Mouse (Mus musculus) heart, embryonic 11.5 days (tissue): ENCODE measurements around the gene Srrm4. TPM values are rescaled to one million over a fixed set of nuclear protein-coding genes. Genes with fewer than 3 reads are reported as not detected.

ENCODE experiments used
- ATAC-seq: fragments of 200-750 bp; cut with Nextera tagmentation; replicated peaks from 2 replicates; pipeline ENCODE4 v1.8.0; 2017; ENCODE audit warnings: moderate library complexity; ENCODE audit not compliant: insufficient number of reproducible peaks, low FRiP score, low TSS enrichment
- H3K27ac ChIP-seq: fragments of 300-500 bp; sonication (generic); 2 replicates; pipeline ENCODE4 v1.5.1; 2014; ENCODE audit warnings: mild to moderate bottlenecking, low read depth, low read length
- H3K27me3 ChIP-seq: fragments of 300-500 bp; sonication (generic); 2 replicates; pipeline ENCODE4 v1.6.1; 2014; ENCODE audit warnings: mild to moderate bottlenecking, low read length, mixed read lengths; ENCODE audit not compliant: control insufficient read depth, insufficient read depth
- H3K36me3 ChIP-seq: fragments of 300-500 bp; sonication (generic); 2 replicates; pipeline ENCODE4 v1.6.1; 2014; ENCODE audit warnings: mild to moderate bottlenecking, low read length, moderate library complexity, mixed read lengths; ENCODE audit not compliant: control insufficient read depth, insufficient read depth
- H3K4me1 ChIP-seq: fragments of 300-500 bp; sonication (generic); 2 replicates; pipeline ENCODE4 v1.6.1; 2014; ENCODE audit warnings: low read length; ENCODE audit not compliant: control insufficient read depth, insufficient read depth
- H3K4me2 ChIP-seq: fragments of 300-500 bp; sonication (generic); 2 replicates; pipeline ENCODE4 v1.6.1; 2014; ENCODE audit warnings: mild to moderate bottlenecking, moderate library complexity
- H3K4me3 ChIP-seq: fragments of 300-500 bp; sonication (generic); 2 replicates; pipeline ENCODE4 v1.5.1; 2014; ENCODE audit warnings: low read depth, low read length
- H3K9ac ChIP-seq: fragments of 300-500 bp; sonication (generic); 2 replicates; pipeline ENCODE4 v1.6.1; 2014; ENCODE audit warnings: mild to moderate bottlenecking, low read depth, low read length, moderate library complexity
- H3K9me3 ChIP-seq: fragments of 300-500 bp; sonication (generic); replicated peaks from 2 replicates; pipeline ENCODE4 v1.6.1; 2016; ENCODE audit warnings: low read length; ENCODE audit not compliant: control insufficient read depth
- WGBS: fragments of 180-500 bp; shearing (Covaris S2); extraction: QIAGEN DNeasy Blood & Tissue Kit; methylation state at CpG from one replicate; pipeline ENCODE4 v1.1.7; 2014; ENCODE audit not compliant: insufficient replicate concordance; 5-methylcytosine and 5-hydroxymethylcytosine counted together
- polyA plus RNA-seq: library from polyadenylated mRNA; unstranded; fragments of >200 nt; fragmentation: Nextera tagmentation; extraction: Ambion mirVana; gene quantifications from 2 replicates; pipeline ENCODE4 v1.2.1, GENCODE M21; 2014

The Srrm4 gene
- polyA plus RNA-seq, 1 experiment from 2014 or later = 0.86 TPM

DNA sequence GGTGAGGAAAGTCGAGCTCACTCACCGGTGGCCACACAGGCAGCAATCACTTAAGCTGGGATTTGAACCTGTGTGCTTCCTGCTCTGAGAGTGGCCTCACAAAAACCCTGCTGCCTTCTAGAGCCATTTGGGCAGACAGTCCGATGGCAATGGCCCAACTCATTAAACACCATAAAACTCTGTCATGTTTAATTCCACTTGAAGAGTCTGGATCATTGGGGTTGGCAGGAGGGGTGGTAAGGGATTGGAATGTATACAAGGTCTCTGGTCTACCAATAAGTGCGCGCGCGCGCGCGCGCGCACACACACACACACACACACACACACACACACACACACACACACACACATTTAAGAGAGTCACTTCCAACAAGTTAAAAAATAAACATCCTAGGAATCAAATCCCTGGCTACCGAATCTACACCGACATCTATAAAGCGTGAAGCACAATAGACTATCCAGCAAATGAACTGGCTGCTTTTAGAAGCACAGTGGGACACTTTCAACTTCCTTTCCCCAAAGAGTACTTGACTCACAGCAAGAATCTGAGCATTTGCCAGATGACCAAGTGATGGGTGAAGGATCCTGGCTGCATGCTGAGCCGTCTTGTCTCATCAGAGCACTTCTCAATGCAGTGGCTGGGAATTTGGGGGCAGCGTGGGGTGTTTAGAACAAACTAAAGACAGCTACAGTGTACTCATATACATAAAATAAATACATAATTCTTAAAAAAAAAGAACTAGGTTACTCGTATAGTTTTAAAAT is 112.8 kb downstream of the Srrm4 start:
- Histone ChIP-seq H3K9ac (no peak overlapping the region), H3K27ac (no peak overlapping the region), H3K9me3 (no peaks in the 10 kb centered on the region), H3K36me3 (no peaks in the 10 kb centered on the region), H3K4me1 (no peaks in the 10 kb centered on the region), H3K4me2 (no peak overlapping the region), H3K27me3 (no peaks in the 10 kb centered on the region; the same call in 1 of the 2 replicates), H3K4me3 (no peak overlapping the region)
- 84% methylated on average over 18 of the region's 18 CpGs for WGBS
- ATAC-seq = no peak

DNA sequence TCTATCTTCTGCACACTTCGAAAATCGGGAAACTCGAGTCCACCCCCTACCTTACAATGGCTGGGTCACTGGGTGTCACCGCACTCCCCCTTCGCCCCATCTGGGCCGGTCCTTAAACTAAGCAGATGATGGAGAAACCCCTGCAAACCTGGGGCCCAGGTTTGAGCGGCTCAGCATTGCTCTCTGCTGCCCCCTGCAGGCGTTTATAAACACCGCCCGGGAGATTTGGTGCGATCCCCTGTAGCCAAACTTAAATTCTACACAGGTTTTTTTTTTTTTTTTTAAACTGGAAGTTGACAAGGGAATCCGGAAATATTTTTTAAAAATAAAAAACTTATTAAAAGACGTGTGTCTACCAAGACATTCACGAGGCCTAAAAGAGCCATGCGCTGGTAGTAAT is 115.6 kb downstream of the Srrm4 start:
- no peak overlapping the region for H3K4me2 ChIP-seq
- no peak overlapping the region for H3K4me3 ChIP-seq
- WGBS = 12% methylated on average over 15 of the region's 15 CpGs
- no peak overlapping the region for H3K9ac ChIP-seq
- no peaks in the 10 kb centered on the region; the same call in 1 of the 2 replicates for H3K27me3 ChIP-seq
- no peaks in the 10 kb centered on the region for H3K9me3 ChIP-seq
- H3K36me3 ChIP-seq = no peaks in the 10 kb centered on the region
- no peak overlapping the region for H3K27ac ChIP-seq
- H3K4me1 ChIP-seq = no peaks in the 10 kb centered on the region
- ATAC-seq = no peak

DNA sequence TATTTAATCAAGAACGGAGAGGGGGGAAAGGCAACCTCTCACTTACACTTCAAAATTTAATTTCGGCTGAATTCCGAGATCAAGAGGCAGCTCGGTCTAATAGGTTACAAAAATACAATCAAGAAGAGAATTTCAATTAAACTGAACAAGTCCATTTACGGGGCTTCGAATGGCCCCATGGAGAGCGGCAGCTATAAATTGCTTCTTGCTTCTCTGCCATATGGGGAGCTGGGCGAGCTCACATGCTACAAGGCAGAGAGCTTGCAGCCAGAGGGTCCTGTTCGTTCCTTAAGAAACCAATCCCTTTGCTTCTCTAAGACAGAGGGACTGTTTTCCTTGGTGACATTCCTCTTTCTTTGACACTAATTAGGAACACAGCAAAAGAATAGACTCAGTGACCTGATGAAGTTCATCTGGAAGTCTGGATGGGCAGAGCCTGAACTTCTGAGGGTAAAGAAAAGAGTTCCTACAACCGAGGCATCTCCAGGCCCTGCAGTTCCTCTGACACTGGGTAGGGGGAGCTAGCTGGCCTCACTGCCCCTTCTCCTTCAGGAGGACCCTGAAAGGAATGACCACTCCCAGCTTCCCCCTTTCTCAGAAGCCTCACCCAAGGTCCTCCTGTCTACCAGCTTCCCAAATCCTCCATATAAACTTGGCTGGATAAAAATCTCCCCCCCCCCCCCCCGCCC is 130.1 kb downstream of the Srrm4 start:
- Histone ChIP-seq H3K36me3 (no peaks in the 10 kb centered on the region), H3K4me1 (no peaks in the 10 kb centered on the region), H3K9me3 (peaks cover 8% of the 10 kb centered on the region), H3K9ac (no peak overlapping the region), H3K4me2 (no peak overlapping the region), H3K27me3 (no peaks in the 10 kb centered on the region), H3K27ac (no peak overlapping the region), H3K4me3 (no peak overlapping the region)
- ATAC-seq = no peak
- WGBS = 58% methylated on average over 11 of the region's 11 CpGs

DNA sequence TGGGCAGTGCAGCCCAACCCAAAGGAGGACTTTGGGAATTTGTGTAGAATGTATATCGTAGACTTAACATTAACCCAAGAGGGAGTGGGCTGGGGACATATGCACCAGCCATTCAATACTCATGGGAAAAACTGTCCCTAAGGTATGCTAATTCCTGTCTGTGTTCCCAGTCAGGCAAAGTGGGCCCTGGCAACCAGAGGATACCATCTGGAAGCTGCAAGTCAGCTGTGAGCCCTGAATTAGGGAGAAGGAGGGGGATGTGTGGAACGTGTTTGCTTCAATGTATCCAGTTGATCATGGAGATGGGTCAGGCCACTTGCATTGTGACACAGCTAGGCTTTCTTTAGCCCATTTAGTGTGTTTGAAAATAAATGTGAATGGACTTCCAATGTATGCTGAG is 131.6 kb downstream of the Srrm4 start:
- Histone ChIP-seq H3K9me3 (peaks cover 3% of the 10 kb centered on the region; the same call in 1 of the 2 replicates), H3K36me3 (no peaks in the 10 kb centered on the region), H3K4me1 (no peaks in the 10 kb centered on the region), H3K27me3 (no peaks in the 10 kb centered on the region), H3K27ac (no peak overlapping the region), H3K4me3 (no peak overlapping the region), H3K4me2 (no peak overlapping the region), H3K9ac (no peak overlapping the region)
- no peak for ATAC-seq
- 79% methylated on average over 2 of the region's 2 CpGs for WGBS

DNA sequence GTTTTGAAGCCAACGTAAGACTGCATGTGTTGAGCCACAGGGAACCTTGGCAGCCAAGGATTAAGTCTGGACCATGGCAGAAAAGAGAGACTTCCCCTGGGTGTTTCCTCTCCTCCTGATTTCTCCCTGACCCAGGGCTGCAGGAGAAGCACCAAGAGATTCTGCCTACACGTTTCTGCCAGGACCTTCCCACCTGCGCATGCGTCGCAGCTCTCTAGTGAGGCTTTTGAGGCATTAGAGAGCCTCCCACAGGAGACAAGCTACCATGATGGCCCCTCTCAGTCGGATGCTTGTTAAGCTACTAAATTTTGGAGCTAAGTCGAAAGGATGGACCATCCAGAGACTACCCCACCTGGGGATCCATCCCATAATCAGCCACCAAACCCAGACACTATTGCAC is 133.8 kb downstream of the Srrm4 start:
- Histone ChIP-seq H3K27ac (no peak overlapping the region), H3K4me2 (no peak overlapping the region), H3K36me3 (no peaks in the 10 kb centered on the region), H3K27me3 (no peaks in the 10 kb centered on the region), H3K9me3 (no peaks in the 10 kb centered on the region), H3K4me3 (no peak overlapping the region), H3K9ac (no peak overlapping the region), H3K4me1 (no peaks in the 10 kb centered on the region)
- 81% methylated on average over 7 of the region's 7 CpGs for WGBS
- no peak for ATAC-seq

DNA sequence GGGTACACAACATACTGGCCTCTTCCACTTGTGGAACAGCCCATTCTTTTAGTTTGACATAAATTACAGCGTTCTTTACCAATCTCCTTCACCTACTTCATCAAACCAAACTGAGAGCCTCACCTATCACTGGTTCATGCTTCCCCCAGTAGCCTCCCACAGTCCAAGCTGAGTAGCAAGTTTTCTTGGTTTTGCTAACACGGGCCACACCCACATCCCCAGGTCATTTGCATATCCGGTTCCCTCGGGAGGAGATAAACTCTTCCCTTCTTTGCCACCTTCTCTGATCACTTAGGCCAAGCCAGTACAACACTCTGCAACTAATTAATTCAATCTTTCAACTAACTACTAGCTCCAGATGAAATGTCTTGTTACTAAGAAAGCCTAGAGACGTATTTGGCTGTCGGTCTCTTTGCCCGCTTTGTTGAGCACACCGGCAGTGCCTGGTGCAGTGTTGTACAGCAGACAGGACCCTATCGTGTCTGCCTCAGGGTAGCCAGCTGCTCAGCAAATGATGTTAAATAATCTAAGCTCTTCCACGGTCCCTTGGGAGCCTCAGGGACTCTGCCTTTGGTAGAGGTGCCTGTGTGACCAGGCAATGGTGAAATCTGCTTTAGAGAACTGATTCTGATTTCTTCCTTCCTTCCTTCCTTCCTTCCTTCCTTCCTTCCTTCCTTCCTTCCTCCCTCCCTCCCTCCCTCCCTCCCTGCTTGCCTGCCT is 134.7 kb downstream of the Srrm4 start:
- peak overlapping the region; percentile 48 for H3K4me2 ChIP-seq
- no peak for ATAC-seq
- no peaks in the 10 kb centered on the region for H3K36me3 ChIP-seq
- no peak overlapping the region for H3K9ac ChIP-seq
- no peaks in the 10 kb centered on the region for H3K4me1 ChIP-seq
- no peak overlapping the region for H3K27ac ChIP-seq
- H3K27me3 ChIP-seq = peaks cover under 1% of the 10 kb centered on the region; the same call in 1 of the 2 replicates
- 21% methylated on average over 10 of the region's 10 CpGs for WGBS
- no peaks in the 10 kb centered on the region for H3K9me3 ChIP-seq
- no peak overlapping the region for H3K4me3 ChIP-seq

DNA sequence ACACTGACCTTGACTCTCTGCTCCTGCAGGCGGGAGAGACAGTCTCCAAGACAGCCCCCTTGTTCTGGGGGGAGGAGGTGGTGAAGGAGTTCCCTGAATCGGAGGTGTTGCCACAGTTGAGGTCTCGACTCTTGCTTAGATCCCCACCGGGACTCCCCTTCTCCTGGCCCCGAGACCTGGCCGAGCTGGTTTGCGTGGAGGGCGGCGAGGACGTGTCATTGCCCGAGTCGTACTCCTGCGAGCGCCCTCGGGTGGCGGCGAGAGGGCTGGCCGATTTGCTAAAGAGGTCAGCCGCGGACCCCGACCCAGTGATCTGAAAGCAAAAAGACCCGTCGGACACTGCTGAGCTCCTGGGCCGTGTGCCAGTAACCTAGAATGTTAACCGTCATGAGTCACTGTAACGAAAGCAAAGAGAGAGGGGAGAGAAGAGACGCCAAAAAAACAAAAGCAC is 138.2 kb downstream of the Srrm4 start:
- 3% methylated on average over 27 of the region's 27 CpGs for WGBS
- Histone ChIP-seq H3K9me3 (no peaks in the 10 kb centered on the region), H3K4me2 (peak overlapping the region; percentile 70), H3K27ac (no peak overlapping the region), H3K9ac (peak overlapping the region; percentile 54; the same call in 1 of the 2 replicates), H3K36me3 (no peaks in the 10 kb centered on the region), H3K4me1 (peaks cover 10% of the 10 kb centered on the region), H3K4me3 (peak overlapping the region; percentile 35), H3K27me3 (peaks cover 2% of the 10 kb centered on the region; the same call in 1 of the 2 replicates)
- ATAC-seq = no peak

DNA sequence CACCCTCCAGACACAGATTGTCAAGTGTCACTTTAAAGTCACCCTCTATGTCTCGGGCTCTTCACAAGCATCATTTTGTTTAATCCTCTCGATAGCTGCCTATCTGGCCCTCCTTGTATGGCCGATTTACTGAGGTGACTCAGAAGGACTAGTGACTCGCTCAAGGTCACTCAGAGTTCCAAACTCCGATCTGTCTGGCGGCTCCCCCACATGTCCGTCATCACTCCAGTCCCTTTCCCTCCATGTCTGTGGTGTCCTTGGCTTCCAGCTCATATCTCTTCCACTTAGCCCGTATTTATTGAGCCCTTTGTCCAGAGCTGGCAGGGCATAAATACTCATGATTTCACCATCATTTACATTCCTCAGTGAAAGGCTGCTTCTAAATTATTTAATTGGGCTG is 140.7 kb downstream of the Srrm4 start:
- Histone ChIP-seq H3K4me2 (no peak overlapping the region), H3K9me3 (no peaks in the 10 kb centered on the region), H3K36me3 (no peaks in the 10 kb centered on the region), H3K27ac (peak overlapping the region; percentile 32), H3K9ac (no peak overlapping the region), H3K4me3 (no peak overlapping the region), H3K27me3 (peaks cover 5% of the 10 kb centered on the region; the same call in 1 of the 2 replicates), H3K4me1 (peaks cover 23% of the 10 kb centered on the region)
- ATAC-seq = no peak
- 36% methylated on average over 8 of the region's 8 CpGs for WGBS
